Mouse (Mus musculus) bone marrow, adult 2 months (tissue): ENCODE measurements around the gene Lrp1. TPM values are rescaled to one million over a fixed set of nuclear protein-coding genes. Genes with fewer than 3 reads are reported as not detected.

Experiments used
- H3K27ac ChIP-seq: fragments of 200-500 bp; 2 replicates; pipeline ENCODE4 v1.5.1; 2012; ENCODE audit warnings: low read depth, mild to moderate bottlenecking, control low read depth, inconsistent platforms, low read length; ENCODE audit not compliant: control insufficient read depth, poor library complexity, insufficient read depth
- H3K4me1 ChIP-seq: fragments of 200-500 bp; 2 replicates; pipeline ENCODE4 v1.6.1; 2011; ENCODE audit warnings: low read length; ENCODE audit not compliant: control insufficient read depth, insufficient read depth
- H3K4me3 ChIP-seq: fragments of 200-500 bp; replicated peaks from 2 replicates; pipeline ENCODE3; 2011; ENCODE audit warnings: mild to moderate bottlenecking, low read depth, low read length, control low read depth; ENCODE audit not compliant: control insufficient read depth
- CTCF ChIP-seq: fragments of 200-500 bp; IDR thresholded peaks from 2 replicates; pipeline ENCODE4 v1.5.1; 2011; ENCODE audit warnings: low read length, control low read depth; ENCODE audit not compliant: control insufficient read depth, insufficient read depth
- POLR2A ChIP-seq: fragments of 200-500 bp; IDR thresholded peaks from 2 replicates; pipeline ENCODE4 v1.6.1; 2011; ENCODE audit warnings: low read depth, mild to moderate bottlenecking, control low read depth, low read length, borderline replicate concordance; ENCODE audit not compliant: control insufficient read depth
- WGBS: fragments of 180-500 bp; shearing (Covaris S2); methylation state at CpG from one replicate; pipeline ENCODE4 v1.1.7; 2018; 5-methylcytosine and 5-hydroxymethylcytosine counted together
- polyA plus RNA-seq: library from polyadenylated mRNA; stranded (reverse); fragments of >200 nt; gene quantifications from 2 replicates; pipeline ENCODE4 v1.2.4, GENCODE M21; 2011; ENCODE audit warnings: low replicate concordance; ENCODE audit not compliant: missing spikeins, insufficient read depth, insufficient read length

The Lrp1 gene
- polyA plus RNA-seq, 1 experiment: 48.3 TPM

GRCm38 (mm10) chr10:127508239-127508638 lies 112.7 kb downstream of the Lrp1 start:
- Histone ChIP-seq H3K4me3 (no peak overlapping the region), H3K27ac (no peak overlapping the region), H3K4me1 (peaks cover 1% of the 10 kb centered on the region; the same call in 1 of the 2 replicates)
- TF ChIP-seq CTCF (peak; percentile 78), POLR2A (no peak)
- 3% methylated on average over 15 of the region's 15 CpGs for WGBS

DNA sequence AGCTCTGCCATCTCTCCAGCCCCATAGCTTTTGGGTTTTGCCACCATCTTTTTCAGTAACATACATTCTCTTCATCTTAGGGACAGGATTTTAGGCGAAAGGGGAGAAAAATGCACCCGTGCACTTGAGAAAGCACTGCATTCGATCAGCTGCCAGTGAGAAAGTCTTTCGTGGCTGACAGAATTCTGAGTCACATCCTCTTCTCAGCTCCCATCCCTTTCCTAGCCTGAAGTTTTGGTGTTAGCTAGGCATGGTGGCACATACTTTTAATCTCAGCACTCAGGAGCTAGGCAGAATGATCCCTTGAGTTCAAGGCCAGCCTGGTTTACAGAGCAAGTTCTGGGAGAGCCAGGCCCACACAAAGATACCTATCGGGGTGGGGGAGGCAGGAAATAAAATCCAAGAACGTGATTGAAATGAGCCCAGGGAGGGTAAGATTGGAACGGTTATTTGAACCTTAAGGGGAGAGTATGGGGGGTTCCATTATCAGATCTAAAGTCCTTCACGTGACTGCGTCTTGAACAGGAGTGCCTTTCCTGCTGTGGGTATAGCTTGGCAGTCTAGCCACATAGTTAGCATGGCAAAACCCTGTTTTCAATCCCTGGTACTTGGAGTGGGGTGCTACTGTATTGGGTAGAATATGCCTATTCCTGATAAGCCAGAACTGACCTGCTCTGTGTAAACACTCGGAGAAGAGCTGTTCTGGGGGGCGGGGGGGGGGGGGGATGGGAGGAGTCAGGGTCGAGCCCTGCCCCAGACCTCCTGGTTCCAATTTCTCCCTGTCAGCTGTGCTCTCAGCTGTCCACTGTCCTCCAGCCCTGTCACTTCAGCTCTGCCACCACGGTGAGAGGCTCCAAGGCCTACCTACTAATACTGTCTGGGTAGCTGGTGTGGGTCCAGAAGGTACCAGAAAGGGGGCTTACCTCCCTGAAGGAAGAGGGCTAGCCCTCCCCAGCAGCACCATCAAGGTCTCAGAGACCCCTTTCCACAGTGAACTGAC lies 119.8 kb downstream of the Lrp1 start, which contains the start of gene Stac3:
Stac3 (plus strand) TSS at position 793 of the 1,000 bp plus-strand sequence.
- Histone ChIP-seq H3K4me1 (no peaks in the 10 kb centered on the region), H3K4me3 (no peak within 1 kb of the TSS), H3K27ac (no peak within 1 kb of the TSS)
- WGBS: 76% methylated on average over 13 of the region's 13 CpGs
- no peak for TF ChIP-seq POLR2A
- no peak for TF ChIP-seq CTCF

DNA sequence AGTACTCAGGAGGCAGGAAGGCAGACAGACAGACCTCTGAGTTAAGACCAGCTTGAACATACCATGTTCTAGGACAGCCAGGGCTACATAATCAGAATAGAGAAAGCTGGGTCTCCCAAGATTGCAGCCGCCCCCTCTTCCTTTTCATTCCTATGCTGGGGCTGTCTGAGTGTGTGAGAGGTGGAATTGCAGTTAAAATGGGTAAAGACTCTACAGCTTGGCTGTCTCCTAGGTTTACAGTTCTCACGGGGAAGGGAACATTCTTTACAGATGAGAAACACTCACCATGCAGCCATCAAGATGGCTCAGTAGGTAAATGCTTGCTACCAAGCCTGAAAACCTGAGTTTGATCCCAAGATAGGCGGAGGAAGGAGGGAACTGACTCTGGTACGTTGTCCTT lies 120.9 kb downstream of the Lrp1 start:
- H3K4me1 ChIP-seq: no peaks in the 10 kb centered on the region

DNA sequence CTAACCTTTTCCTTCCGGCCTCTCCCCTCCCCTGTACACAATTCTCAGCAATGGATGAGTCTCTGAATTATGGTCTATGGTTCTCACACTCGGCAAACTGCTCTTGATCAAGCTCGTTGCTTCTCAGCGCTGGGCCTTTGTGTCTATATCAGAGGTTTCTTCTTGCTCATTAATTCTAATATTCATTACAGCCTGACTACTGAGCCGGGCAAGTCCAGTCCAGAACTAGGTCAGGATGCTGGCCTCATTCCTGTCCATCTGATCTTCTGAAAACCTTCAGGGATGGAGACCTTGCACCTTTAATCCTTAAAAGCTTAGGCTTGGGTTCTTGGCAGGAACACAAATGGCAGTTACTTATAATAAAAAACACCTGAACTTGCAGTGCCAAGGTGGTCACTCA lies 121.4 kb downstream of the Lrp1 start:
- Histone ChIP-seq H3K27ac (no peak overlapping the region), H3K4me3 (no peak overlapping the region), H3K4me1 (no peaks in the 10 kb centered on the region)
- TF ChIP-seq POLR2A (no peak), CTCF (no peak)
- 92% methylated on average over 5 of the region's 5 CpGs for WGBS

More for the DNA sequence above, 120.9 kb downstream of the Lrp1 start:
- Histone ChIP-seq H3K27ac (no peak overlapping the region), H3K4me3 (no peak overlapping the region)
- 85% methylated on average over 4 of the region's 4 CpGs for WGBS
- TF ChIP-seq POLR2A (no peak), CTCF (no peak)

DNA sequence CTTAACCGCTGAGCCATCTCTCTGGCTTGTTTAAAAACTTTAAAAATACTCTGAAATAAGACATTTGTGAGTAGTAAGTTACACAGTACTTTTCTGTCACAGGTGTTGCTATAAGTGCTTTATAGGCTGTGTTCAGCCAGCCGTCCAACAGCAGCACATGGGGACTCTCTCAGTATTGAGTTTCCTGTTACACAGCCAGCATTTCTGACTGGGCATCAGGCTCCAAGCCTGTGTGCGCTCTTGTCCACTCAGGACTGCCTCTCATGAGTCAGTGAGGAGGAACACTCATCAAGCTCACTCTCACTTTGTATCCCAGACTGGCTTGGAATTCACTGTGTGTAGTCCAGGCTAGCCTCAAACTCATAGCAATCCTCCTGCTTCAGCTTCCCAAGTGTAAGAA lies 124.8 kb downstream of the Lrp1 start:
- TF ChIP-seq POLR2A (no peak), CTCF (no peak)
- H3K4me3 ChIP-seq: no peak overlapping the region
- H3K27ac ChIP-seq: no peak overlapping the region
- WGBS: 88% methylated on average over 3 of the region's 3 CpGs
- no peaks in the 10 kb centered on the region for H3K4me1 ChIP-seq

- Histone ChIP-seq H3K4me3 (no peak overlapping the region), H3K4me1 (no peaks in the 10 kb centered on the region), H3K27ac (no peak overlapping the region)
- 92% methylated on average over 3 of the region's 3 CpGs for WGBS
- TF ChIP-seq POLR2A: no peak
- no peak for TF ChIP-seq CTCF
Measured at GRCm38 (mm10) chr10:127492118-127492517, 128.8 kb downstream of the Lrp1 start.

- no peak for TF ChIP-seq POLR2A
- TF ChIP-seq CTCF: no peak
- 86% methylated on average over 8 of the region's 8 CpGs for WGBS
- Histone ChIP-seq H3K4me1 (no peaks in the 10 kb centered on the region), H3K4me3 (no peak overlapping the region), H3K27ac (no peak overlapping the region)
Measured at GRCm38 (mm10) chr10:127491128-127491512, 129.8 kb downstream of the Lrp1 start.
